Mouse (Mus musculus) liver, postnatal 0 days (tissue): Measurements from ENCODE around the gene Slc38a8. TPM values are rescaled to one million over a fixed set of nuclear protein-coding genes. Genes with fewer than 3 reads are reported as not detected.
A peak's percentile ranks its signal among the peaks of the same experiment; 100 is the strongest.

Experiments
- ATAC-seq: fragments of 200-750 bp; cut with Nextera tagmentation; 2 replicates; pipeline ENCODE4 v1.8.0; 2017; ENCODE audit warnings: mild to moderate bottlenecking, moderate library complexity
- DNase-seq: peaks from one replicate; pipeline ENCODE4 v3.0.0-alpha.2; 2016
- H3K27ac ChIP-seq: fragments of 300-500 bp; sonication (generic); 2 replicates; pipeline ENCODE4 v1.5.1; 2014; ENCODE audit warnings: antibody characterized with exemption, moderate library complexity, mild to moderate bottlenecking, low read depth
- H3K27me3 ChIP-seq: fragments of 300-500 bp; sonication (generic); 2 replicates; pipeline ENCODE4 v1.6.1; 2014; ENCODE audit warnings: low read length, control low read depth, mixed read lengths; ENCODE audit not compliant: insufficient read depth
- H3K36me3 ChIP-seq: fragments of 300-500 bp; sonication (generic); replicated peaks from 2 replicates; pipeline ENCODE4 v1.6.1; 2014; ENCODE audit warnings: mild to moderate bottlenecking, control low read depth, low read length, moderate library complexity, mixed read lengths; ENCODE audit not compliant: insufficient read depth
- H3K4me1 ChIP-seq: fragments of 300-500 bp; sonication (generic); 2 replicates; pipeline ENCODE4 v1.6.1; 2014; ENCODE audit warnings: antibody characterized with exemption, mild to moderate bottlenecking, control low read depth; ENCODE audit not compliant: insufficient read depth
- H3K4me2 ChIP-seq: fragments of 300-500 bp; sonication (generic); 2 replicates; pipeline ENCODE4 v1.6.1; 2014; ENCODE audit warnings: low read depth, mild to moderate bottlenecking, low read length, moderate library complexity, mixed read lengths
- H3K4me3 ChIP-seq: fragments of 300-500 bp; sonication (generic); 2 replicates; pipeline ENCODE4 v1.5.1; 2014; ENCODE audit warnings: low read depth, low read length
- H3K9ac ChIP-seq: fragments of 300-500 bp; sonication (generic); replicated peaks from 2 replicates; pipeline ENCODE4 v1.6.1; 2014; ENCODE audit warnings: mild to moderate bottlenecking, moderate library complexity
- H3K9me3 ChIP-seq: fragments of 300-500 bp; sonication (generic); 2 replicates; pipeline ENCODE4 v1.6.1; 2016; ENCODE audit warnings: mild to moderate bottlenecking, control low read depth, low read length, mixed read lengths
- CTCF ChIP-seq: sonication (generic); IDR thresholded peaks from 2 replicates; pipeline ENCODE4 v1.5.1; 2016; ENCODE audit warnings: antibody characterized with exemption, low read depth
- EP300 ChIP-seq: IDR thresholded peaks from 2 replicates; pipeline ENCODE4 v1.6.1; 2016; ENCODE audit warnings: antibody characterized with exemption, low read depth, mild to moderate bottlenecking
- WGBS: fragments of 180-500 bp; shearing (Covaris S2); extraction: QIAGEN DNeasy Blood & Tissue Kit; methylation state at CpG from one replicate; pipeline ENCODE4 v1.1.7; 2014; ENCODE audit not compliant: insufficient replicate concordance; 5-methylcytosine and 5-hydroxymethylcytosine counted together
- polyA plus RNA-seq: library from polyadenylated mRNA; unstranded; fragments of >200 nt; fragmentation: Nextera tagmentation; extraction: Ambion mirVana; gene quantifications from 2 replicates; pipeline ENCODE4 v1.2.1, GENCODE M21; 2015

Gene Slc38a8
- polyA plus RNA-seq, 1 experiment from 2014 or later: not detected

DNA sequence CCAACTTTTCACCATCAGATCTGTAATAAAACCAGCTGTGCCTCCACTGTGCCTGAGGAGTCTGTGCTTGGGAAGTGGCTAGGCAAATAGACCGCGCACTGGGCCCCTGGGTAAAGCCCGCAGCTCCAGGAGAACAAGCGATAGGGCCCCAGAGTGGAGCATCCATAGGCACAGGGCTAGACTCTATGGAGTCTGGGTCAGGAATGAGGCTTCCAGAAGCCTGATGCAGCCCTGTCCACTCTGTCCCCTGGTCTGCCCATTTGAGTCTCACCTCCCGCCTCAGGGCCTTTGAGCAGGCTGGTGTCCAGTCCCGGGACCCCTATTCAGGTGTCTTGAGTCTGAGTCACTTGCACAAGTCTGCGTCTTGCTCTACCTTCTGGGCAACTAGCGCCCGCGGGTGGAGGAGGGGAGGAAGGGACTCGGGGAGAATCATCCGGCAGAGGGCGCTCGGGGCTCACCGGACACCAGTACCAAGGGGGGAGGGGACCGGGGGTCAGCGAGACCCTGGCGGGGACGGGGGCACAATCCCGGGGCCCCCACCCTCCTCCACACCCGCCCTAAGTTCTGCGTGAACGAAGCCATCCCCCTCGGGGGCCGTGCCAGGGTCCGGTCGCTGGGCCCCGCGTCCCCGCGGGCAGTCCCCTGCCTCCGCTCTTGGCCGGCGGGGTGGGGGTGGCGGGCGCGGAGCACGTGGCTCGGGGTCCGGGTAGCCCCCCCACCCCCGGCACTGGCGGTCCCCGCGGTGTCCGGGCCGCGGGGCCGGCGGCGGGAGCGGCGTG, 55.1 kb downstream of the Slc38a8 start, which contains the start of gene Necab2:
Gene Necab2 (plus strand): TSS at position 509 of the 779 bp plus-strand sequence.
- no peaks in the 10 kb centered on the region; the same call in 1 of the 2 replicates for H3K4me1 ChIP-seq
- H3K27me3 ChIP-seq: peaks cover 32% of the 10 kb centered on the region
- no peaks in the 10 kb centered on the region for H3K9me3 ChIP-seq
- no peak within 1 kb of the TSS for H3K27ac ChIP-seq
- WGBS: 5% methylated on average over 34 of the region's 52 CpGs
- ATAC-seq: peak; percentile 37
- H3K4me3 ChIP-seq: peak within 1 kb of the TSS; percentile 40
- no peak within 1 kb of the TSS for H3K9ac ChIP-seq
- TF ChIP-seq CTCF (peak; percentile 83), EP300 (no peak)
- H3K4me2 ChIP-seq: peak within 1 kb of the TSS; percentile 71
- H3K36me3 ChIP-seq: peaks cover 38% of the 10 kb centered on the region
- DNase-seq: peak; percentile 87

DNA sequence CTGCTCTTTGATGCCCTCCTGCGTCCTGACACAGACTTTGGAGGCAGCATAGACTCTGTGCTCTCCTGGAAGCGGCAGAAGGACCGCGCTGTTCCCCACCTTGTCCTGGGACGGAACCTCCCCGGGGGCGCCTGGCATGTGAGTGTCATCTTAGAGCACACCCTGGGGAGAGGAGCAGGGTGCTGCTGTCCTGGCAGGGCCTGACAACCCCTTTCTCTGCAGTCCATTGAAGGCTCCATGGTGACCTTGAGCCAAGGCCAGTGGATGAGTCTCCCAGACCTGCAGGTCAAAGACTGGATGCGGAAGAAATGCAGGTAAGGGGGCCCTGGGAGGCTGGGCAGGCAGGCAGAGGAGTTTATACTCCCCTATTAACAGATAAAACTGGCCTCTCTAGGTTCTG, 58.5 kb downstream of the Slc38a8 start:
- WGBS: 89% methylated on average over 8 of the region's 8 CpGs
- Histone ChIP-seq H3K9me3 (no peaks in the 10 kb centered on the region), H3K4me1 (peaks cover 11% of the 10 kb centered on the region), H3K27ac (no peak overlapping the region), H3K9ac (no peak overlapping the region), H3K4me2 (no peak overlapping the region), H3K4me3 (no peak overlapping the region), H3K27me3 (peaks cover 17% of the 10 kb centered on the region), H3K36me3 (peaks cover 44% of the 10 kb centered on the region)
- ATAC-seq (no peak), DNase-seq (no peak)
- TF ChIP-seq CTCF (no peak), EP300 (no peak)

DNA sequence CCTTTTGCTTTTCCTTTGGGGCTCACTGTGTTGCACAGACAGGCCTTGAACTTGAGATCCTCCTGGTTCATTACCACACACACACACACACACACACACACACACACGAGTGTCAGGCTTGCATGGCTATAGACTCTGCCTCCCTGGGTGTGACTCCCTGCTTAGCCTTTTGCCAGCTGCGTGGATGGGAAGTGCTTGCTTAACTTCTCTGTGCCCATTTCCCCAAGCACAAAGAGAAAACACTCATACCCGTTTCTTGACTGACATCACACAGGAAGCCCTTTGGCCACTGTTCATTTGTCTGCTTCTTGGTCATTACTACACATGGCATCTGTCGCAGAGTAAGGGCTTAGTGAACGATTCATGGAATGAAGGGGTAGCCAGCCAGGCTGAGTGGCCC, 59.5 kb downstream of the Slc38a8 start:
- peaks cover 44% of the 10 kb centered on the region for H3K36me3 ChIP-seq
- WGBS: 49% methylated on average over 5 of the region's 5 CpGs
- H3K27me3 ChIP-seq: peaks cover 7% of the 10 kb centered on the region; the same call in 1 of the 2 replicates
- DNase-seq (no peak), ATAC-seq (no peak)
- TF ChIP-seq CTCF (no peak), EP300 (no peak)
- H3K27ac ChIP-seq: no peak overlapping the region
- no peak overlapping the region for H3K4me3 ChIP-seq
- no peaks in the 10 kb centered on the region for H3K9me3 ChIP-seq
- peaks cover 11% of the 10 kb centered on the region for H3K4me1 ChIP-seq
- H3K4me2 ChIP-seq: no peak overlapping the region
- H3K9ac ChIP-seq: no peak overlapping the region

DNA sequence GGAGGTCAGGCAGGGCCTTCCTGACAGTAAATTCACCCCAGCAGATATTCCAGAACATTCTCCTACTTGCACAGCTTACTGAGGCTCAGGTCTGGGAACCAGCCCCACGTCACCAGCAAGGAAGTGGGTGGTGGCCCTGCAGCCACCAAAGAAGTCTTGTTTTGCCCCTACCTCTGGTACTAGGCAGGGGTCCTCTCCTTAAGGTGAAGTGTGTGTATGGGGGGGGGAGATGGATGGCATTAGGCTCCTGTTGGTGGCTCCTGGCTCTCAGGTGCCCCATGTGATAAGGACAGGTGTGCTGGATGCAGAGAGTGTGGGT, 60.6 kb downstream of the Slc38a8 start:
- WGBS: 29% methylated on average over 1 of the region's 1 CpGs
- H3K9ac ChIP-seq: no peak overlapping the region
- DNase-seq: no peak
- H3K36me3 ChIP-seq: peaks cover 44% of the 10 kb centered on the region
- ATAC-seq: no peak
- no peaks in the 10 kb centered on the region for H3K9me3 ChIP-seq
- no peak overlapping the region for H3K4me3 ChIP-seq
- peaks cover 16% of the 10 kb centered on the region for H3K4me1 ChIP-seq
- H3K27ac ChIP-seq: no peak overlapping the region
- TF ChIP-seq EP300: no peak
- no peak for TF ChIP-seq CTCF
- H3K27me3 ChIP-seq: no peaks in the 10 kb centered on the region
- no peak overlapping the region for H3K4me2 ChIP-seq

DNA sequence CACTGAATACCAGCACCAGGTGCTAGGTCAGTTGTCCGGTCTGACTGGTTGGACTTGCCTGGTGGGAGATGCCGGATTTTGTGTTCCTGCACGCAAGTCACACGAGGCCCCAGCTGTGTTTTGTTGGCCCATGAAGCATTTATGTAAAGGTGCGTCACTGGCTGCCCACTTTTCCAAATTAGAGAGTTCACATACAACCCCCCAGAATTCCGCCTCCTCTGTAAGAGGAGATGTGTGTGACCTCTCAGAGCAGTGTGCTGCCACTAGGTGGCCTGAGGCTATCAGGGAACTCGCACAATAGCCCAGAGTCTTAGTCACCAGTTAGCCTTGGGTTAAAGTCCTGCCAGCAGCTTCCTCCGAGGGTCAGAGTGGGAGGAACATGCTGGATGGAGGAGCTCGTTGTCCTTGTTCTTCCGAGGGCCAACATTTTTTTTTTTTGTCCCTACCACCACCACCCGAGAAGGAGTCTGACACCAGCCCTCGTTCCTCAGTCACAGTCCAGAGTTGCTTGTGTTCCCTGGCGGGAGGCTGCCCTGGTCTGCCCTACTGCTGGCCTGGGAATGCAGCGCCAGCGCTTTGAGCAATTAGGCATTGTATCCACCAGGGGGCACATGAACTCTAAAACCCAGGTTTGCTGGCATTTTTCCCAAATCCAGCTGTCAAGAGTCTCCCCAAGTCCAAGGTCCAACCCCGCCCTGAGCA, 61.1 kb downstream of the Slc38a8 start:
- Histone ChIP-seq H3K27ac (peak overlapping the region; percentile 94), H3K27me3 (no peaks in the 10 kb centered on the region), H3K9me3 (no peaks in the 10 kb centered on the region), H3K4me1 (peaks cover 20% of the 10 kb centered on the region), H3K9ac (no peak overlapping the region), H3K4me2 (peak overlapping the region; percentile 71), H3K4me3 (peak overlapping the region; percentile 56), H3K36me3 (peaks cover 41% of the 10 kb centered on the region)
- TF ChIP-seq CTCF (peak; percentile 76), EP300 (no peak)
- 23% methylated on average over 16 of the region's 16 CpGs for WGBS
- DNase-seq: peak; percentile 79
- peak; percentile 23 for ATAC-seq

DNA sequence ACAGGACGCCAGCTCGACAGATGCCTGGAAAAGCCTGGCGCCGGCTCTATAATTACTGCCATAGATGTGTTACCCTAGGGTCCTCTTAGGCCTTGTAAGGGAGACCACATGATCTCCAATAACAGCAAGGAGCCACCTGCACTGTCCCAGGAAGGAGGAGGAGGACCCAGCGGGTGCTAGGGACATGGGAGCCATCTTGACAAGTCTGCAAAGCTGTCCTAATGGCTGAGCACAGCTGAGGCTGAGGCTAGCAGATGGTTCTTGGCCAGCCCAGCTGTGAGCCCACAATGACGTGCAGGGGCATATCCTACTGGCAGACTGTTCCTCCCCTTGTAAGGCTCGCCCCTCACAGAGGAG, 61.6 kb downstream of the Slc38a8 start:
- no peak for DNase-seq
- WGBS: 55% methylated on average over 7 of the region's 7 CpGs
- H3K36me3 ChIP-seq: peaks cover 36% of the 10 kb centered on the region

More for the DNA sequence above, 61.6 kb downstream of the Slc38a8 start:
- Histone ChIP-seq H3K4me2 (peak overlapping the region; percentile 71), H3K27me3 (no peaks in the 10 kb centered on the region), H3K9ac (no peak overlapping the region; the same call in 1 of the 2 replicates), H3K27ac (peak overlapping the region; percentile 94; the same call in 1 of the 2 replicates), H3K9me3 (no peaks in the 10 kb centered on the region), H3K4me1 (peaks cover 24% of the 10 kb centered on the region), H3K4me3 (peak overlapping the region; percentile 56)
- TF ChIP-seq CTCF (no peak), EP300 (no peak)
- no peak for ATAC-seq
